Mouse (Mus musculus) spleen, adult 18-20 months (tissue): ENCODE data around the gene Syne3.

Experiments
- DNase-seq, 2 experiments: peaks; one replicate each; pipeline ENCODE4 v3.0.0; 2022; ENCODE audit warnings: mixed read lengths in 2 of 2

Syne3 gene

DNA sequence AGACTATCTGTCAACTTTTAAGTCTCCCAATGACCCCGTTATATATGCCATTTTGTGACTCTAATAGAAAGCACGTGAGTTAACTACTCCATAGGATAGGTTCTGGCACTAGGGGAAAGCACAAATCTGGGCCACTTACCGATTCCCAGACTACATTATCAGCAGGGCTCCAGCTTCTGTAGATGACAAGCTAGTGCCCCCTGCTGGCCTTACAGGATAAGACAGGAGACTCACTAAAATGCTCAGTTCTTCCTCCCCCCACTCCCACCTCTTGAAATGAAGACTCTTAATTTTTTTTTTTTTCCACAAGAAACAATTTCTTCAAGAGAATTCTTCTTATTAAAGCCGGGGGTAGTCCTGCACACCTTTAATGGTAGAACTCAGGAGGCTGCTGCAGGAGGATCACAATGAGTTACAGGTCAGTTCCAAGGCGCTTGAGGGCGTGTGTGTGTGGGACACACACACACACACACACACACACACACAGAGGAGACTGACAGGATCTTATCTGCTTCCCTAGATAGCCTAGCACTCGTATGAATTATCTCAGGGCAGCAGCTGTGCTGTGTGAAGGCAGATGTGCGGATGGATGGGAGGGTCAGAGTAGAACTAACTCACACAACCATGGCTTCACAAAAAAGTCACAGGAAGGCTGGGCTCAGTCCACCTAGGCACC is 15.8 kb upstream of the Syne3 start:
- peak in 1 of 2 experiments; percentile 76 for DNase-seq

- DNase-seq = no peak
These were observed 13.2 kb upstream of the Syne3 start for GRCm38 (mm10) chr12:105022776-105023175.

- no peak for DNase-seq
These were observed 12.5 kb upstream of the Syne3 start for GRCm38 (mm10) chr12:105022141-105022540.

DNA sequence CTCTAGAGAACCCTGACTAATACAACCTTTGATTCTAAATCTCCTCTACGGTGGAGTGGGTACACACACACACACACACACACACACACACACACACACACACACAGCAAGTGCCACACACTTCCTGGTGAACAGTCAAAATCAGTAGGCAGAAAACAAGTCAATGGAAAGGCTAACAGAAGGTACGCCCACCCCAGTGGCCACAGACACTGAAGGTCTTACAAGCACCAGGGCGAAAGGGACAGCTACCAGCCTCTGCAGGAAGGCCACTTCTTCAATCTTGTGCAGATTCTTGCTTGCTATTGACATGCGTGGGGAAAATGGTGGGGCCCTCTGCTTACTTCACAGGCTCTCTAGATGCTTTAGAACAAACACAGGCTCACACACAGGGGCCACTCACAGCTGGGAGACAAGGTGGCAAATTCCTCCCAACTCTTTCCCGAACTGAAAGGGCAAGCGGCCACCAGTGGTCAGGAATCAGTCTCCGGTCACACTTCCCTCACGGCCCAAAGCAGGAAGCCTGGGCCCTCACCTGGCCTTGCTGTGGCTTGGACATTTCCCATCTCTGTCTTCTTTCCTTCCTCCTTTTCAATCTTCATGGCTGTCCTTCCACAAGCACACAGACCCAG is 11.9 kb upstream of the Syne3 start:
- DNase-seq = no peak

DNA sequence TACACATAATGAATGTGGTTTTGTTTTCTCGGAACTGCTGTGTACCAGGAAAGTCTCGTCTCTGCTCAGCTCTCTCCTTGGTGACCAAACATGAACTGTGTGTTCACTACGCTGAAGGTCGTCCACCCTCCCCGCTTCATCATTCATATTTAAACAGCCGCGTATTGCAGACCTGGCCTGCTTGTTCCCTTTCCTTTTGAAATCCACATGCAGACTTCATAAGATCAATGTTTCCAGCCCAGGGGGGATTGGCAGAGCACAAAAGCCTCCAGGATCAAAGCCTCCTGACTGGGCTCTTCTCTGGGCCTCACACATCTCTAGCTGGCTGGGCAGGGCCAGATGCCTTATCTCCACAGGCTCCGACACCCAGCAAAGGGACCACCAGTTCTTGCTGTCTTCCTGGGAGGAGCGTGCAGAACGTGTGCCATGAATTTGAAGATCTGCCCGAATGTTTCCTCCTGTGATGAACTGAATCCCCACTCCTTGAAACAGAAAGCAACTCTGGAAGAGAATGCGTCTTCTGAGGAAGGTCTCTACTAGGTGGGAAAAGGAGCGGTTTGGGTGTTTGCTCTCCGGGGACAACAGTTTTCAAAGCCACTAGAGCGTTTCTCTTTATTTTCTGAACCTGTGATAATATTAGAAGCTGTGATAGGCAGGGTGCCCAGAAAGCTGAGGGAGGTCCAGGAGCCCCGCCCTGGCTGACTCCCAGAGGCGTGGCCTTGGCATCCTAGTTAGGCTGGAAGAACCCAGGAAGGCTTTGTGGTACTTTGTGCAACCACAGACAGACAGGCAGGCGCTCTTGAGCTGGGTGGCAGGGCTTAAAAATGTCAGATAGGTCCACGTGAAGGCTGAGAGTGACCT is 10.0 kb upstream of the Syne3 start:
- no peak for DNase-seq

GRCm38 (mm10) chr12:105016639-105017038 is 7.0 kb upstream of the Syne3 start:
- DNase-seq = no peak

GRCm38 (mm10) chr12:105016199-105016598 is 6.6 kb upstream of the Syne3 start:
- no peak for DNase-seq

DNA sequence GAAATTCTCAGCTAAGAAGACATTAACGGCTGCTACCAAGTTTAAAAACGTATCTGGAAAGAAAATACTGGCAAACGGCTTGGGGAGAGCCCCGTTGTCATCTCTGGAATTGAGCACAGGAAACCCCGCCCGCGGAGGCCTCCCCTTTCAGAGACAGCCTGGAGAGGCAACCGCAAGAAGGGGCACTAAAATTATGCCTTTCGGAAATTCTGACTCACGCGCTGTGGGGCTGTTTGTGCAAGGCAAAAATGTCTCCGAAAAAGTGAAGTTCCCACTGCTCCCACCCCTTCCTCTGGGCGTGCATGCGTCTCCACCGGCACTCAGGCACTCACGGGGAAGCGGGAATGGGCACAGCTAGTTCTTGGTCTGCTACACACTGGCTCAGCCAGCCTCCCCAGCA is 3.5 kb upstream of the Syne3 start:
- peak; percentile 69 to 71 for DNase-seq

GRCm38 (mm10) chr12:105012314-105012713 is 2.7 kb upstream of the Syne3 start:
- no peak for DNase-seq

GRCm38 (mm10) chr12:105011589-105011988 is 2.0 kb upstream of the Syne3 start:
- DNase-seq = no peak

GRCm38 (mm10) chr12:105010213-105010790 is 693 bp upstream of the Syne3 start:
- DNase-seq = no peak

DNA sequence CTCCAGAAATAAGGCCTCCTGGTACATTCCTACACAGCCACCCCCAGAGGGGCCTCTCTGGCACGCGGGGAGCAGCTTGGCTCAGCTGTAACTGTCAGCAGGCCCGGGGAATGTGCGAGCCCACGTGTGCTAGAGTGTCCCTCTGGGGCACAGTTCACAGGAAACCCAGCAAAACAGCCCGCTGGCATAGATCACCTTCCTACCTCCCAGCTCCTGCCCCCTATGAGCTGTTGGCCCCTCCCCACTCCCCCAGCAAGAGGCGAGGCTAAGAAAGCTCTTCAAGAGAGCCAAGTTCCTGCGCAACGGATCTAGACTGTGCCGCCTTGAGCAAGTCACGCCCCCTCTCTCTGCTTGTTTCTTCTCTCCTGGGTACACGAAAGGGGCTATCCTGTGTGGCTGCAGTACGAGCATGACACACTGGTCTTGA is 844 bp downstream of the Syne3 start:
- peak; percentile 57 to 58 for DNase-seq

- no peak for DNase-seq
These were observed 1.5 kb downstream of the Syne3 start for GRCm38 (mm10) chr12:105008150-105008549.

GRCm38 (mm10) chr12:105005715-105005972 is 4.0 kb downstream of the Syne3 start:
- DNase-seq = no peak

DNA sequence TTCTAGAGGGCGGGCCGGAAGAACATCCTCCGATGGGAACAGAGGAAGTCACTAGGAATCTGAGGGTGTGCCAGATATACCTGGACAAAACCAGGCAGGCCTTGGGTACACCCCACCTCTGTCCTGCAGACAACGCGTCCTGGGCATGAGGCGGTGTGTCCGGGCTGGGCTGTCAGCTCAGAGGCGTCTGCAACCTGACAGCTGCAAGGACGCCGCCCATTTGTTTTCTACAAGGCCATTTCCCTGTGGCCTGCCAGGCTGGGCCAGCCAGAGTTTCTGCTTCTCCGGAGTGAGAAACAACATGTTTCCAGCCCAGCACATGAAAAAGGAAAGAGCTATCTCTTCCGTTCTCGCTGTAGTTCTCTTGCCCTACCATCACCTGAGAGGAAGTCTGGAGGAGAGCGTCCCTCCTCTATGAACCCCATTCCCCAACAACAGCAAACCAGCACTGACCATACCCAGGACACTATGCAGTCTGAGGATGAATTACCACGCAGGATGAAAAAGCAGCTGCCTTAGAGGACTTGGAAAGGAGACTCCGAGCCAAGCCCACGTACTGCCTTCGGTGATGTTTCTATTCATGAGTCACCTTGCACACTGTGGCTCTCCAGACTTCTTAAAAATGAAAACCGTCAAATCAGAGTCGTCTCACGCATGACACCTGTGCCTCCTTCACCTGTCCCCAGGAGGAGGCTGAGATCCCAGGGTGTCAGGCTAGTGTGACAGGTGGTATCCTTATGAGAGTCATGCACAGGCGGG is 4.5 kb downstream of the Syne3 start:
- no peak for DNase-seq

GRCm38 (mm10) chr12:105003715-105004114 is 5.9 kb downstream of the Syne3 start:
- DNase-seq = no peak

DNA sequence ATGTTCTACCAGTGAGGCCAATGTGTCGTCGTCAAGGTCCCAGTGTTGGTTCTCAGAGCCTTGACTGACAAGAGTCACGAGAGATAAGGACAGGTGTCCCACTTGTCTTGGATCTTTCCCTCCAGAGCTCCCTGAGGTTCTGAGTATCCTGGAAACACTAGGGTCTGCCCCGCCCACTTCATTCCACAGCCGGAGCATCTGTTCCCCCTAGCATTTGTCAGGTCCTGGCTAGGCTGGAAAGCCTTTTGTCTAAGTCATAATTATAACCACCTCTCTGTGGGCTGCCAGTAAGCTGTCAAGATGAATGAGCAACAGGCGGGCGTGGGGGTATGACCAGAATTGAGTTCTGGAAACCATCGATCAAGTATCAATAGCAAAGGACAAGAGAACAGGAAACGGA is 6.5 kb downstream of the Syne3 start:
- no peak for DNase-seq

DNA sequence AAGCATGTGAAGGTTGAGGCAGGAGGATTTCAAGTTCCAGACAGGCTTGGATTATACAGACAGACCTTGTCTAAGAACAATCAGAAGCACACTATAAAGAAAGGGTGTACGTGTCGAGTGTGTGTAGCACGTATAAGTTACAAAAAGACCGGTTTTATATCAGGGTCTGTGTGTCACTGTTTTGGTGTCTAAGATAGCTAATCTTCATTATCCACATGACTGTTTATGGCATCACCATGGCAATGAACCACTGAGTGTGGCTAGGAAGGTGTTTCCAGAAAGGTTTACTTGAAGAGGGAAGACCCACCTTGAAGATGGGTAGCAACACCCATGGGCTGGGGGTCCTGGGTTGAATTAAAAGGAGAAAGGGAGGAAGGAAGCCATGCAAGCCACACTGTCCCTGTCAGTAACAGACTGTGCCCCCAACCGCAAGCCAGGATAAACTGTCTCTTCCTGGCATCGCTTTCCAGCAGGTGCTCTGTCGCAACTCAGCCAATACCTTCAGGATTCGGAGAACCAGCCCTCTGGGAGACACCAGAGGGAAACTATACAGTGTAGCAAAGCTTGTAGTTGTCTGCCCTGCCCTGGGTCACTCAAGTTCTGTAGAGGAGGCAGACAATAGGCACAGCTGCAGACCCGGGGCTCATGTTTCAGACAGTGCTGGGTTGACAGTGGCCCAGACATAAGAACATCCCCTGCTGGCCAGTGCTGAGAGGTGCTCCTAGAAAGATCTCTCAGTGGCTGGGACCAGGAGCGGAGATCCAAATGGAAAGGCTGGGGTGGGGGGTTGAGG is 7.1 kb downstream of the Syne3 start:
- no peak for DNase-seq

GRCm38 (mm10) chr12:105001317-105001716 is 8.3 kb downstream of the Syne3 start:
- no peak for DNase-seq

DNA sequence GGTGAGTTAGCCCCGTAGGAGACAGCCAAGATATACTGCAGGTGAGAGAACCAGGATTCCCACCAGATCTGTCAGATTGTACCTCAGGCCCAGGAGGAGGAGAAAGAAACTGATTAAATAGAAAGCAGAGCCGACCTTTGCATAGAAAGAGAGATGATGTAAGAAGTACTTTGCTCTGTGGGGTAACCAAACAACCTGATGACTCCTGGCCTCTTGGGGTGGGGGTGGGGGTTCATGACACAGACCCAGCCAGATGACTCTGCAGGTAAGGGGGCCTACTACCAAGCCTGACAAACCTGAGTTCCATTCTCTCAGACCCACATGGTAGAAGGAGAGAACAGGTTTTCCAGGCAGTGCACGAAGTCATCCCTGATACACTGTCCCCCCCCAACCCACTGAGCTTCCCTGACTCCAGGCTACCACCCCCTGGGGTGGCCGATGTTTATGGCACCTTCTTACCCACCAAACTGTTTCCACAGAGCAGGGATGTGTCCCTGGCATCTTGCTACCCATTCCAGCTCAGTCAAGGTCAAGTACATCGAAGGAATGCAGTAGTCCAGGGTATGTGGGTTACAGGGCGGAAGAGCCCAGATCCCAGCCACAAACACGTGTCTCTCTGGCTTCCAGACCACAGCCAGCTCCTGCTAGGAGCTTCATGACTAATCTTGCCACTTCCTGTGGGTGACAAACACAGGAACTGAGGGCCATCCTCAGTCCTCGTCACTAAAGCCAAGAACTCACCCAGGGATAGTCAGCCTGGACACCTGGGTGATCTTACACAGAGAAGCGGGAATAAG is 8.9 kb downstream of the Syne3 start:
- no peak for DNase-seq

DNA sequence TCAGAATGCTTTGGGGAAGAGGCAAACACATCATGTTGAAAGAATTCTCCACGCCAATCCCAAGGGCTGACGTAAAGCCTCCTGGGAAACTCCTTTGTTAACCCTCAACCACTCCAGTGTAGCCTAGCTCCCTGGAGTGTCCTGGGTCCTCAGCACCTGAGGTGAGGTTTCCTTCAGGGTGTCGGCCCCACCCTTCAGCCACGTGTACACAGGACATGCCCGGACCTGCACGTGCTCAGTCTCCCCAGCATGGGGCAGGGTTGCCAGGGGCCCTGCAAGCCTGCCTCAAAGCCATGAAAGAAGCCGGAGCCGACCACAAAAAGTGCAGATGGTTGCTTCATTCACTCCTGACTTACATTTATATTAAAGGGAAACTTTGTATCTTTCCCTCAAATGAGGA is 10.4 kb downstream of the Syne3 start:
- DNase-seq = no peak
